Mouse (Mus musculus) midbrain, embryonic 10.5 days (tissue): ENCODE data around the gene Mif4gd. TPM values are rescaled to one million over a fixed set of nuclear protein-coding genes. Genes with fewer than 3 reads are reported as not detected.

Source experiments
- DNase-seq: peaks from one replicate; pipeline ENCODE4 v3.0.0-alpha.2; 2017; ENCODE audit warnings: low spot score
- H3K27ac ChIP-seq: fragments of 300-500 bp; sonication (generic); replicated peaks from 2 replicates; pipeline ENCODE4 v1.5.1; 2016; ENCODE audit warnings: mild to moderate bottlenecking
- H3K27me3 ChIP-seq: fragments of 300-500 bp; sonication (generic); 2 replicates; pipeline ENCODE4 v1.6.1; 2016; ENCODE audit warnings: low read depth, mild to moderate bottlenecking; ENCODE audit not compliant: poor library complexity, severe bottlenecking
- H3K36me3 ChIP-seq: fragments of 300-500 bp; sonication (generic); 2 replicates; pipeline ENCODE4 v1.6.1; 2016; ENCODE audit warnings: mild to moderate bottlenecking, moderate library complexity
- H3K4me1 ChIP-seq: fragments of 300-500 bp; sonication (generic); 2 replicates; pipeline ENCODE4 v1.6.1; 2016
- H3K4me3 ChIP-seq: fragments of 300-500 bp; sonication (generic); 2 replicates; pipeline ENCODE4 v1.5.1; 2016; ENCODE audit warnings: mild to moderate bottlenecking, moderate library complexity
- H3K9me3 ChIP-seq: fragments of 300-500 bp; sonication (generic); replicated peaks from 2 replicates; pipeline ENCODE4 v1.6.1; 2016; ENCODE audit warnings: mild to moderate bottlenecking
- WGBS: fragments of 180-500 bp; shearing (Covaris S2); methylation state at CpG from one replicate; pipeline ENCODE4 v1.1.7; 2016; 5-methylcytosine and 5-hydroxymethylcytosine counted together
- polyA plus RNA-seq: library from polyadenylated mRNA; unstranded; fragments of >200 nt; fragmentation: Nextera tagmentation; extraction: Ambion mirVana; gene quantifications from 2 replicates; pipeline ENCODE4 v1.2.1, GENCODE M21; 2016

The Mif4gd gene
- polyA plus RNA-seq, 1 experiment from 2014 or later = 20.6 TPM

GRCm38 (mm10) chr11:115603476-115604303 is 9.1 kb downstream of the Mif4gd start, which contains the start of the genes Mrps7 and Gga3:
Gene Mrps7 (plus strand): TSS chr11:115603925.
Gene Gga3 (minus strand): TSS chr11:115604051.
- peak within 1 kb of the TSS; percentile 100 for H3K4me3 ChIP-seq
- H3K27me3 ChIP-seq = no peaks in the 10 kb centered on the region
- H3K27ac ChIP-seq = peak within 1 kb of the TSS; percentile 97
- peak; percentile 89 for DNase-seq
- WGBS = under 1% methylated on average over 92 of the region's 93 CpGs
- H3K9me3 ChIP-seq = no peaks in the 10 kb centered on the region
- H3K36me3 ChIP-seq = peaks cover 71% of the 10 kb centered on the region
- peaks cover 33% of the 10 kb centered on the region for H3K4me1 ChIP-seq

GRCm38 (mm10) chr11:115603128-115603475 is 9.7 kb downstream of the Mif4gd start:
- WGBS = 8% methylated on average over 15 of the region's 15 CpGs
- Histone ChIP-seq H3K9me3 (no peaks in the 10 kb centered on the region), H3K27me3 (no peaks in the 10 kb centered on the region), H3K27ac (peak overlapping the region; percentile 97), H3K4me3 (peak overlapping the region; percentile 100), H3K4me1 (peaks cover 33% of the 10 kb centered on the region), H3K36me3 (peaks cover 71% of the 10 kb centered on the region)
- no peak for DNase-seq

DNA sequence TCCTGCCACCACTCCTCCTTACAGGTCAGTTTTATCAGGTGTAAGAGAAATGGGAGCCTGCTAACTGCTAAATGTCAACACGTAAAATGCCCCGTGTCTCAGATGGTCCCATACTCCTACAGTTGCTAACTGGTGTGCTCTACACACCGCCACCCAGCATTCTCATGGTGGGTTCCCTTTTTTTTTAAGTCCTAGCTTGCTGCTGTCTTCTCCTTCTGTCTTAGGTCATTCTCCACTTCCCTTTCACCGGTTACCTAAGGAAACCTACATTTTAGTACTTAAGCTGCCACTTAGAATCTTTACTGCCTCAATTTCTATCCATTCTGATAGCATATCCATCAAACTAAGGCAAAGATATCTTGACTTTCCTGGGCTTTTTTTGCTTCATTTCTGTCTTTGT is 11.6 kb downstream of the Mif4gd start:
- DNase-seq = no peak
- WGBS = 96% methylated on average over 4 of the region's 4 CpGs
- H3K27ac ChIP-seq = no peak overlapping the region
- H3K4me3 ChIP-seq = no peak overlapping the region
- peaks cover 71% of the 10 kb centered on the region for H3K36me3 ChIP-seq
- H3K4me1 ChIP-seq = peaks cover 33% of the 10 kb centered on the region
- H3K9me3 ChIP-seq = no peaks in the 10 kb centered on the region
- no peaks in the 10 kb centered on the region for H3K27me3 ChIP-seq

- no peak for DNase-seq
- Histone ChIP-seq H3K4me3 (no peak overlapping the region), H3K9me3 (no peaks in the 10 kb centered on the region), H3K36me3 (peaks cover 71% of the 10 kb centered on the region), H3K4me1 (peaks cover 31% of the 10 kb centered on the region), H3K27ac (no peak overlapping the region), H3K27me3 (no peaks in the 10 kb centered on the region)
- 96% methylated on average over 15 of the region's 15 CpGs for WGBS
Observed at GRCm38 (mm10) chr11:115600743-115601142, 12.0 kb downstream of the Mif4gd start.

DNA sequence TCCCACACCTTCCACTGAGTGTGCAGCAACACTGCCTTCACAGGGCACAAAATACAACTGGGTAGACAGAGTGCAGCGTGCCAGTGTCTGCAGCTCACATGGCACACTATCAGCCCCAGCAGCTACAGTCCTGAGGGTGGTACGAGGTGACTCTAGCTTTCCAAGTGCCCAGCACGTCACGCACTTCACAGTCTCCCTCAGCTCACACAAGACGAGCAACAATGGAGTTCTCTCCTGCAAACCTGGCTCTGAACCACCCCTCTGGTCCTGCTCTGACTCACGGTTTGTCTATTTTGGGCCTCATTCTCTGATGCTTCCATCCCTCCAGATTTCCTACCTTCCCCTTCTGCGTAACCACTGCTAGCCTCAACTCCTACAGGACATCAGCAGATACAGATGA is 13.0 kb downstream of the Mif4gd start:
- no peak overlapping the region for H3K27ac ChIP-seq
- H3K36me3 ChIP-seq = peaks cover 73% of the 10 kb centered on the region
- H3K9me3 ChIP-seq = no peaks in the 10 kb centered on the region
- H3K4me3 ChIP-seq = no peak overlapping the region
- DNase-seq = no peak
- WGBS = 94% methylated on average over 7 of the region's 7 CpGs
- H3K27me3 ChIP-seq = no peaks in the 10 kb centered on the region
- H3K4me1 ChIP-seq = peaks cover 21% of the 10 kb centered on the region

- Histone ChIP-seq H3K9me3 (no peaks in the 10 kb centered on the region), H3K27me3 (no peaks in the 10 kb centered on the region), H3K27ac (no peak overlapping the region), H3K36me3 (peaks cover 88% of the 10 kb centered on the region), H3K4me1 (peaks cover 16% of the 10 kb centered on the region), H3K4me3 (no peak overlapping the region)
- no peak for DNase-seq
- WGBS = 96% methylated on average over 4 of the region's 4 CpGs
Observed at GRCm38 (mm10) chr11:115598309-115598708, 14.5 kb downstream of the Mif4gd start.

GRCm38 (mm10) chr11:115595209-115595608 is 17.6 kb downstream of the Mif4gd start:
- peaks cover 98% of the 10 kb centered on the region for H3K36me3 ChIP-seq
- no peak for DNase-seq
- H3K4me3 ChIP-seq = no peak overlapping the region
- no peaks in the 10 kb centered on the region for H3K27me3 ChIP-seq
- H3K4me1 ChIP-seq = no peaks in the 10 kb centered on the region
- no peaks in the 10 kb centered on the region for H3K9me3 ChIP-seq
- 93% methylated on average over 3 of the region's 3 CpGs for WGBS
- no peak overlapping the region for H3K27ac ChIP-seq

GRCm38 (mm10) chr11:115590526-115591075 is 22.2 kb downstream of the Mif4gd start:
- peaks cover 97% of the 10 kb centered on the region for H3K36me3 ChIP-seq
- H3K27me3 ChIP-seq = no peaks in the 10 kb centered on the region
- no peak overlapping the region for H3K27ac ChIP-seq
- WGBS = 91% methylated on average over 2 of the region's 2 CpGs
- DNase-seq = no peak
- no peak overlapping the region for H3K4me3 ChIP-seq
- no peaks in the 10 kb centered on the region for H3K4me1 ChIP-seq
- H3K9me3 ChIP-seq = no peaks in the 10 kb centered on the region

DNA sequence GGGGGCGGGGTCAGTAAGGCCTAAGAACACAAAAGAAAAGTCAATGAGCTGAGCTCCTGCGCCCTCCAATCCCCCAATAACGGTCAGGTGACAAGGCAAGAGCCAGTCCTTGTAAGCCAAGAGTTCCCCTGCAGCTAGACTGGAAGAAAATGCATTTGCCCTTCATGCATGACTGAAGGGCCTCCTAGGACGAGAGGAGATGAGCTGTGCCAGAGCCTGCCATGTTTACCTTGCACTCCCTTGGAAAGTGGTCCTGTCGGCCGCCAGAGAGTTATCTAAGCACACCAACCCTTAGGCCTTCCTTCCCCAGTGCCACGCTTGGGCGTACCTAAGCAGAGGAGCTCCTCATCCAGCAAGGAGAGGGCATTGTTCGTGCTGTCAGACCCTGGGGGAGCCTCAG is 24.8 kb downstream of the Mif4gd start:
- Histone ChIP-seq H3K4me1 (no peaks in the 10 kb centered on the region), H3K36me3 (peaks cover 97% of the 10 kb centered on the region), H3K27me3 (no peaks in the 10 kb centered on the region), H3K4me3 (no peak overlapping the region), H3K27ac (no peak overlapping the region), H3K9me3 (no peaks in the 10 kb centered on the region)
- WGBS = 85% methylated on average over 9 of the region's 9 CpGs
- no peak for DNase-seq

DNA sequence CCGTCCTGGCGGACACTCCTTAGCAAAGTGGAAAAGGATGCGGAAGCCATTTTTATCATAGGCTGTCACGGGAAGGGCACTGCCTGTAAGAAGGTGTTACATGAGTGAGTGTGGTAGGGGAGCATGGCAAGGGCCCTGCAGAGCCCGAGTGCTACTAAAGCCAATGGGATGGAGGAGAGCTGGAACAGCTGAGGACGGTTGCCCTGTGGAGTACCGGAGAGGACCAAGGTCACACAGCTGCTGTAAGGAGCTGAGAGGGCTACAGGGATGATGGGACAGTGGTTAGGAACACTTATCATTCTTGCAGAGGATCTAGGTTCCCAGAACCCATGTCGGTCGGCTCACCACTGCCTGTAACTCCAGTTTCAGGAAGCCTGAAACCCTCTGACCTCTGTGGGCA is 26.4 kb downstream of the Mif4gd start:
- WGBS = 94% methylated on average over 9 of the region's 9 CpGs
- Histone ChIP-seq H3K27me3 (no peaks in the 10 kb centered on the region), H3K4me1 (no peaks in the 10 kb centered on the region), H3K9me3 (no peaks in the 10 kb centered on the region), H3K27ac (no peak overlapping the region), H3K36me3 (peaks cover 97% of the 10 kb centered on the region), H3K4me3 (no peak overlapping the region)
- no peak for DNase-seq

- DNase-seq = no peak
- 89% methylated on average over 7 of the region's 7 CpGs for WGBS
- H3K36me3 ChIP-seq = peaks cover 97% of the 10 kb centered on the region
Observed at GRCm38 (mm10) chr11:115585573-115586100, 27.1 kb downstream of the Mif4gd start.

DNA sequence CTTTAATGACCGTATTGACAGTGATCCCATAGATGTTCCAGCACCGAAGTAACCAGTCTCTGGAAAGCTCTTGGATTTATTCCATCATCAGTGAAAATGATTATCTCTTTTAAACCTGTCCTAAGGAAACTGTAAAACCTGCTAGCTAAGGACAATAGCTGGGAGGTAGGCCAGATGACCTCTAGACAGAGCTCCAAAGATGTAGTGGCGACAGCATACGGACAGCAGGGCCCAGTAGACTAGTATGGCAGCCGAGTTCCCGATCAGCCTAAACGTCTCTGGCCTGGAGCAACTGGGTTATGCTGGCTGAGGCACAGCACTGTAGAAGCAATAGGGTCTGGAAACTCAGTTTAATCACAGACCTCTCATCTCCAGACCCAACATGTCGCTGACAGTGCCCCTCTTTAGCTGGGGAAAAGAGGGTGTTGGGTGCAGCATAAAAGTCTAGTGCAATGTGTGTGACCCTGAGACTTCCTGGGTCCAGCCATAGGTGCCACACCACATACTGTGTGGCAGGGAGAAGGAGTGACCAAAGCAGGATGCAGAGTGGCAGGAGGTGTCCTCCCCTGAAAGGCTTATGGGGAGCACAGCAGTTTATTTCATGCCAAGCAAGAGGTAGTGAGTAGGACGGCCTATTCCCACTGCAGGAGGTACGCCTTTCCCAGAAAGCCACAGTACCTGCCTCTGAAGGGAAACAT is 28.2 kb downstream of the Mif4gd start:
- Histone ChIP-seq H3K9me3 (no peaks in the 10 kb centered on the region), H3K36me3 (peaks cover 96% of the 10 kb centered on the region), H3K4me1 (no peaks in the 10 kb centered on the region), H3K27me3 (no peaks in the 10 kb centered on the region), H3K4me3 (no peak overlapping the region), H3K27ac (no peak overlapping the region)
- WGBS = 89% methylated on average over 10 of the region's 10 CpGs
- DNase-seq = no peak

More at GRCm38 (mm10) chr11:115585573-115586100, 27.1 kb downstream of the Mif4gd start:
- H3K4me3 ChIP-seq = no peak overlapping the region
- no peak overlapping the region for H3K27ac ChIP-seq
- H3K27me3 ChIP-seq = no peaks in the 10 kb centered on the region
- H3K9me3 ChIP-seq = no peaks in the 10 kb centered on the region
- H3K4me1 ChIP-seq = no peaks in the 10 kb centered on the region
